Mouse (Mus musculus): ENCODE measurements around the gene Aldh9a1. TPM values are rescaled to one million over a fixed set of nuclear protein-coding genes. Genes with fewer than 3 reads are reported as not detected.

Gene Aldh9a1
- 48.6 and 51.5 TPM in 2 replicates for polyA plus RNA-seq (2015; fragmentation: Nextera tagmentation; extraction: Ambion mirVana)

DNA sequence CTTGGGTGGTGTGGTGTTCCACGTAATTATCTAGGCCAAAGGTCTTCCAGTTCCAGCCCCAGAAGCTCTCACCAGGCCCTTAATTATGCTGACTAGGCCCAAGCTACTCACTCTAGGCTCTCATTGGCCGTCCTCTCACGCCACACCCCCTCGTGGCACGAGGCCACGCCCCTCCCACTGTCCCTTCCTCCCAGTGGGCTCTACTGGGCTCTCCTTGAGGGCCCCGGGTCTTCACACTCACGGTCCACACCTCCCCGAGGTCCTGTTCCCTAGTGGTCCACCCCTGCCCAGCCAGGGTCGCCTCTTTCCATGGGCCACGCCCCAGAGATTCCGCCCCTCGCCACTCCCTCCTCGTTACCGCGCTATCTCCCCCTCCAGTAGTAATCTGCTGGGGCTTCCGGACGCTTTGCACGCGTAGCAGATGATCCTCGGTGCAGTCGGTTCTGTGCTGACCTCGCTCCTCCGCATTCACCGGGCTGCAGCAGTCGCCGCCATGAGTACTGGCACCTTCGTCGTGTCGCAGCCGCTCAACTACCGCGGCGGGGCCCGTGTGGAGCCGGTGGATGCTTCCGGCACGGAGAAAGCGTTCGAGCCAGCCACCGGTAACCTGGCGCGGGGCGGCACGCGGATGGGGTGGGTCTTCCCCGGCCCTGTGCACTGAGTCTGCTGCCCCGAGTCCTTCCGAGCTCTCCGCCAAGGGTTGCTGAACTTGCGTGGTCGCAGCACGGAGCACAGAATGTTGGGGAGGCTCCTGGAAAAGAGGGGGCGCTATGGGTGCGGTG, at the start of gene Aldh9a1:
Aldh9a1 (plus strand) TSS at position 177 of the 782 bp plus-strand sequence.
- 0% methylated on average over 55 of the region's 55 CpGs for WGBS
- peaks cover 8% of the 10 kb centered on the region for H3K36me3 ChIP-seq (ENCODE audit: control insufficient read depth, insufficient read depth, low read length)
- peak; percentile 99 for ATAC-seq (ENCODE audit: low read depth)
- H3K4me1 ChIP-seq (replicated peaks; ENCODE audit: control insufficient read depth, insufficient read depth, low read length) = peaks cover 2% of the 10 kb centered on the region; the same call in 1 of the 2 replicates
- H3K27ac ChIP-seq (ENCODE audit: low read length) = peak within 1 kb of the TSS; percentile 75
- peak within 1 kb of the TSS; percentile 79 for H3K4me2 ChIP-seq (ENCODE audit: low read depth, low read length)
- H3K9ac ChIP-seq (ENCODE audit: low read length) = peak within 1 kb of the TSS; percentile 86
- H3K4me3 ChIP-seq (ENCODE audit: low read length) = peak within 1 kb of the TSS; percentile 88
- no peaks in the 10 kb centered on the region for H3K9me3 ChIP-seq (ENCODE audit: control insufficient read depth, low read length)
- H3K27me3 ChIP-seq (ENCODE audit: control insufficient read depth, insufficient read depth, low read depth, low read length) = no peaks in the 10 kb centered on the region

DNA sequence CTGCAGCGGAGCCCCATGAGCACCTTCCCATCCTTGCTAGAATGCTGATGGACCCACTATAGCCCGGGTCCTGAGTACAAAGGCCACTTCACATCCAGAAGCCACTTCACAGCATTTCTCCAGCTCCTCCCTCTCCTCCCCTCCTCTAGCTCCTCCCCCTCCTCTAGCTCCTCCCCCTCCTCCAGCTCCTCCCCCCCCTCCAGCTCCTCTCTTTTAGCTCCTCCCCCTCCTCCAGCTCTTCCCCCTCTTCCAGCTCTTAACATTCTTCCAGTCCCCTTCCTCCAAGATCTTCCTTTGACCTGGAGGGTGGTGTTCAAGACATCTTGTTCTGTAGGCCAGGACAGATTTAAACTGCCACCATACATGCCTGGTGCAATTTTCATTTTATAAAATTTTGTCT, 49.7 kb upstream of the Aldh9a1 start:
- H3K9ac ChIP-seq (ENCODE audit: low read length) = no peak overlapping the region
- H3K27me3 ChIP-seq (ENCODE audit: control insufficient read depth, insufficient read depth, low read depth, low read length) = no peaks in the 10 kb centered on the region
- no peak overlapping the region for H3K4me3 ChIP-seq (ENCODE audit: low read length)
- no peaks in the 10 kb centered on the region for H3K36me3 ChIP-seq (ENCODE audit: control insufficient read depth, insufficient read depth, low read length)
- WGBS = 59% methylated on average over 2 of the region's 2 CpGs
- no peak overlapping the region for H3K27ac ChIP-seq (ENCODE audit: low read length)
- H3K4me1 ChIP-seq (replicated peaks; ENCODE audit: control insufficient read depth, insufficient read depth, low read length) = no peaks in the 10 kb centered on the region
- no peak overlapping the region for H3K4me2 ChIP-seq (ENCODE audit: low read depth, low read length)
- ATAC-seq (ENCODE audit: low read depth) = no peak
- H3K9me3 ChIP-seq (ENCODE audit: control insufficient read depth, low read length) = no peaks in the 10 kb centered on the region

DNA sequence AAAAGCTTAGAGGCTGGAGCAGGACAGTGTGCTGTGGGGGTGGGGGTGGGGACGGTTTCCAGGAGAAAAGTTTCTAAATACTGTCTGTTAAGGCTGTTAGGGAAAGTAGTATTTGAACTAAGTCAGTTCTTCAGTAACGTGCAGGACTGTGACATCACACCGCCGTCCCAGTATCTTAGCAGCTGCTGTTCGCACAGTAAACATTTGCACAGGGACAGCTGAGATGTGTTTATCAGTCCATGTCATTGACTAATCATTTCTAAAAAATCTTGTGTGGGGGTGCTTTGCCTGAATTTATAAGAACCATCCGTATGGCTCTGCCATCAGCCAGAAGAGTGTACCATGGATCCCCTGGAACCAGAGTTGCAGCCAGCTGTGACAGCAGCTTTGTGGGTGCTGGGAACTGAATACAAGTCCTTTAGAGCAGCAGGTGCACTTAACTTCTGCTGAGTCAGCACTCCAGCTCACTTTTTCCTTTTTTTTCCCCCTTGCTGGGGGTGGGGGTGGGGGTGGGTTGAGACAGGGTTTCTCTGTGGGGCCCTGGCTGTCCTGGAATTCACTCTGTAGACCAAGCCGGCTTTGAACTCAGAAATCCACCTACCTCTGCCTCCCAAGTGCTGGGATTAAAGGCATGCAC, 44.2 kb upstream of the Aldh9a1 start:
- ATAC-seq (ENCODE audit: low read depth) = no peak
- Histone ChIP-seq H3K27ac (ENCODE audit: low read length) (no peak overlapping the region), H3K36me3 (ENCODE audit: control insufficient read depth, insufficient read depth, low read length) (peaks cover 2% of the 10 kb centered on the region; the same call in 1 of the 2 replicates), H3K27me3 (ENCODE audit: control insufficient read depth, insufficient read depth, low read depth, low read length) (no peaks in the 10 kb centered on the region), H3K9me3 (ENCODE audit: control insufficient read depth, low read length) (no peaks in the 10 kb centered on the region), H3K4me1 (replicated peaks; ENCODE audit: control insufficient read depth, insufficient read depth, low read length) (peaks cover 8% of the 10 kb centered on the region), H3K4me2 (ENCODE audit: low read depth, low read length) (no peak overlapping the region), H3K4me3 (ENCODE audit: low read length) (no peak overlapping the region), H3K9ac (ENCODE audit: low read length) (no peak overlapping the region)
- 22% methylated on average over 7 of the region's 7 CpGs for WGBS

DNA sequence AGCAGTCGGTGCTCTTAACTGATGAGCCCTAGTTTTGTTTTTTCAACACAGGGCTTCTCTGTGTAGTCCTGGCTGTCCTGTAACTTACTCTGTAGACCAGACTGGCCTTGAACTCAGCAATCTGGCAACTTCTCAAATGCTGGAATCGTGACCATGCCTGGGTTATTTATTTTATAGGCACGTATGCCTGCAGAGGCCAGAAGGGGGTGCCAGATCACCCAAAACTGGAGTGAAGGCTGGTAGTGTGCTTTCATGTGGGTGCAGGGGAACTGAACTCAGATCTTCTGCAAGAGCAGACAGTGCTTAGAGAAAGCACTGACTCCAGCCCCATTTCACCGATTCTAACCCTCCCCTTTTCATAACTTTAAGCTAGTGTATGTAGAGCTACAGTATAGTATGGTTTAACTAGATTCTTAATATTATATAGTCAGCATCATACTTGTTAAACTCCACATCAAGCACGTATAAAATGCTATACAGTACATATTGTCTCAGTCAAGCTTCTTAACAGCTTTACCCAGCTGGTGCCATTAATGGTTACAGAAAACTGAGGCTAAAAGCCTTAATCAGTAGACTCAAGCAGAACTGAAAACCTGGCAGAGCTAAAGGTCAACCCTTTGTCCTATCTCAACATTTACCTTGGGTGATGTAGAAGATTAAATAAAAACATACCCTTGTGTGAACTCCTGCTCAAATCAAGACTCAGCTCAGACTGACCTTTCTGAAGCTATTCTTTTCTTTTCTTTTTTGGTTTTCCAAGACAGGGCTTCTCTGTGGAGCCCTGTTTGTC, 43.1 kb upstream of the Aldh9a1 start:
- H3K4me2 ChIP-seq (ENCODE audit: low read depth, low read length) = no peak overlapping the region
- no peak for ATAC-seq (ENCODE audit: low read depth)
- H3K4me3 ChIP-seq (ENCODE audit: low read length) = no peak overlapping the region
- no peak overlapping the region for H3K27ac ChIP-seq (ENCODE audit: low read length)
- no peaks in the 10 kb centered on the region for H3K9me3 ChIP-seq (ENCODE audit: control insufficient read depth, low read length)
- H3K36me3 ChIP-seq (ENCODE audit: control insufficient read depth, insufficient read depth, low read length) = peaks cover 2% of the 10 kb centered on the region; the same call in 1 of the 2 replicates
- H3K27me3 ChIP-seq (ENCODE audit: control insufficient read depth, insufficient read depth, low read depth, low read length) = no peaks in the 10 kb centered on the region
- H3K4me1 ChIP-seq (replicated peaks; ENCODE audit: control insufficient read depth, insufficient read depth, low read length) = peaks cover 8% of the 10 kb centered on the region
- no peak overlapping the region for H3K9ac ChIP-seq (ENCODE audit: low read length)
- WGBS = 56% methylated on average over 5 of the region's 5 CpGs

DNA sequence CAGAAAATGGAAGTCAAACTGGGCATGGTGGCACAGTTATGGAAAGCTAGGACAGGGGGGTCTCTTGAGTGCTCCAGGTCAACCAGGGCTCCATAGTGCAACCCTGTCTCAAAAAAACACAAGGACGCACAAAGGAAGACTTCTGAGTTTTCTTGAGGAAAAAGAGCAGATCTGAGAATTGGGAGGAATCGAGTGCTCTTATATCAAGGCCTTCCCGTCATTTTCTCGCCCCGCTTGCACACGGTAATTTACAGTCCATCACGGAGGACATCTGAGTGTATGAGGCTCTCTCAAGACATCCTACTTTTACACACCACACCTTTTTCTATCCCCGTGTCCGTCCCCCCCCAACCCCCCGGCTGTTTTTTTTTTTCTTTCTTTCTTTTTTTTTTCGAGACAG, 42.1 kb upstream of the Aldh9a1 start:
- no peaks in the 10 kb centered on the region for H3K9me3 ChIP-seq (ENCODE audit: control insufficient read depth, low read length)
- peak overlapping the region; percentile 92 for H3K9ac ChIP-seq (ENCODE audit: low read length)
- peak overlapping the region; percentile 88 for H3K4me2 ChIP-seq (ENCODE audit: low read depth, low read length)
- WGBS = 47% methylated on average over 11 of the region's 11 CpGs
- H3K36me3 ChIP-seq (ENCODE audit: control insufficient read depth, insufficient read depth, low read length) = peaks cover 4% of the 10 kb centered on the region; the same call in 1 of the 2 replicates
- no peak for ATAC-seq (ENCODE audit: low read depth)
- peak overlapping the region; percentile 75 for H3K4me3 ChIP-seq (ENCODE audit: low read length)
- no peaks in the 10 kb centered on the region for H3K27me3 ChIP-seq (ENCODE audit: control insufficient read depth, insufficient read depth, low read depth, low read length)
- H3K4me1 ChIP-seq (replicated peaks; ENCODE audit: control insufficient read depth, insufficient read depth, low read length) = peaks cover 8% of the 10 kb centered on the region
- no peak overlapping the region for H3K27ac ChIP-seq (ENCODE audit: low read length)

DNA sequence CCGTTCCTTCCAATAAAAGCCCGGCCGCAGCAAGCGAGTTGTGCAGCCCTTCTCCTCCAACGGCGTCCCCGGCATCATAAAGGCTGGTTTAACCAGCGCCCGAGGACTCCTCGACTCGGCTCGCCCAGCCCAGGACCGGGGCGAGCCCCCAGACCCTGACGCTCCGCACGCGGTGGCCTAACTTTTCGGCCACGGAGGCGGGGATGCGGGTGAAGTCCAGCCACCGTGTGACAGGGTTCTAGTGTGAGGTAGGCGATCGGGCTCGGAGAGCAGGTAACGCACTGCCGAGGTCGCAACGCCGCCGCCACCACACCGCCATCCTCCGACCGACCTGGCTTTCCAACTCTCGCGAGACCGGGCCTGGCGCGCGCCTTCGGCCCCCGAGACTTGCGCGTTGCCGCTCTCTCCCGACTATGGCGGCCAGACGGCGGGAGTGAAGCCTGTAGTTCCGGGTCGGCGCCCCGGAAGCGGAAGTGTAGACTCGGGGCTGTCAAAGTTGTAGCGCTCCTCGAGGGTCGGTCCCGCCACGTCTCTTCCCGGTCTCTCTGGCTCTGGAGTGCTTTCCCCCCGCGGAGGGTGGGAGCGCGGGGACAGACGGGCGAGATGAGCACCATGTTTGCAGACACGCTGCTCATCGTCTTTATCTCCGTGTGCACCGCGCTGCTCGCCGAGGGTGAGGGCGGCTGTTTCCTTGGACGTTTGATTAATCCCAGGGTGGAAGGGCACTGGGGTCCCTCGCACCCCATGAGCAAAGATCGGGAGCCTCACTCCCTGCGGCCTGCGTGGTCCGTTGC, 41.3 kb upstream of the Aldh9a1 start, which contains the start of gene Tmco1:
Tmco1 (plus strand) TSS at position 118 of the 794 bp plus-strand sequence.
- Histone ChIP-seq H3K9ac (ENCODE audit: low read length) (peak within 1 kb of the TSS; percentile 92), H3K4me1 (replicated peaks; ENCODE audit: control insufficient read depth, insufficient read depth, low read length) (peaks cover 8% of the 10 kb centered on the region), H3K27me3 (ENCODE audit: control insufficient read depth, insufficient read depth, low read depth, low read length) (no peaks in the 10 kb centered on the region), H3K27ac (ENCODE audit: low read length) (peak within 1 kb of the TSS; percentile 88), H3K9me3 (ENCODE audit: control insufficient read depth, low read length) (no peaks in the 10 kb centered on the region), H3K4me2 (ENCODE audit: low read depth, low read length) (peak within 1 kb of the TSS; percentile 88), H3K4me3 (ENCODE audit: low read length) (peak within 1 kb of the TSS; percentile 75), H3K36me3 (ENCODE audit: control insufficient read depth, insufficient read depth, low read length) (peaks cover 4% of the 10 kb centered on the region; the same call in 1 of the 2 replicates)
- WGBS = under 1% methylated on average over 81 of the region's 82 CpGs
- ATAC-seq (ENCODE audit: low read depth) = peak; percentile 98

DNA sequence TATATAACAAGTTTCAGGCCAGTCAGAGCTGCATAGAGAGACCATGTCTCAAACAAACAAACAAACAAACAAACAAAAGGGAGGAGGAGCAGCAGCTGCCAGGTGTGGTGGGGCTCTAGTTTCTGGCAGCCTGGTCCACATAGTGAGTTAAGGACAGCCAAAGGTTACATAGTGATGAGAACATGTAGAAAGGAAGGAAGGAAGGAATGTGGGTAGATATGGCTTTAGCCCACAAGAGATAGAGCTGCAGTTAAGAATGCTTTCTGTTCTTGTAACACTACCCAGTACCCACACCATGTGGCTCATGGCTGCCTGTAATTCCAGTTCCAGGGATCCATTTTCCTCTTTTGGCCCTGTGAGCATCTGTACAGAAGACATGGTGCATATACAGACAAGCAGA, 37.4 kb upstream of the Aldh9a1 start:
- Histone ChIP-seq H3K9ac (ENCODE audit: low read length) (no peak overlapping the region), H3K4me3 (ENCODE audit: low read length) (no peak overlapping the region), H3K4me2 (ENCODE audit: low read depth, low read length) (no peak overlapping the region), H3K9me3 (ENCODE audit: control insufficient read depth, low read length) (no peaks in the 10 kb centered on the region), H3K36me3 (ENCODE audit: control insufficient read depth, insufficient read depth, low read length) (peaks cover 13% of the 10 kb centered on the region), H3K4me1 (replicated peaks; ENCODE audit: control insufficient read depth, insufficient read depth, low read length) (peaks cover 6% of the 10 kb centered on the region), H3K27ac (ENCODE audit: low read length) (no peak overlapping the region), H3K27me3 (ENCODE audit: control insufficient read depth, insufficient read depth, low read depth, low read length) (no peaks in the 10 kb centered on the region)
- no peak for ATAC-seq (ENCODE audit: low read depth)

DNA sequence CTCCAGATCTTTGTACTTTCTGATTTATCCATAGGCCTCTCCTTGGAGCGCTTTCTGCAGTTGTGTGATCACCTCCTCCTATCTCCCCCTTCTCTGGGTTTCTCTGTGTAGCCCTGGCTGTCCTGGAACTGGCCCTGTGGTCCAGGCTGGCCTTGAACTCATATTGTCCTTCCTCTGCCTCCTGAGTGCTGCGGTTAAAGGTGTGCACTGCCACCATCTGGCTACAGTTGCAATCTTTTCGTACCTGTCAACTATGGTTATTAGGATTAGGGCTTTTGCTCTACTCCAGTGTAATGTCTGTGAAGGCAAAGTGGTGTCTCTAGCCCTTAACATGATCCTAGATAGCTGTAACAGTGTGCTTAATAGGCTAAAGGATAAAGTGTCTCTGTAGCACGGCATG, 36.6 kb upstream of the Aldh9a1 start:
- peaks cover 19% of the 10 kb centered on the region for H3K36me3 ChIP-seq (ENCODE audit: control insufficient read depth, insufficient read depth, low read length)
- H3K27ac ChIP-seq (ENCODE audit: low read length) = no peak overlapping the region
- ATAC-seq (ENCODE audit: low read depth) = no peak
- no peaks in the 10 kb centered on the region for H3K9me3 ChIP-seq (ENCODE audit: control insufficient read depth, low read length)
- no peak overlapping the region for H3K9ac ChIP-seq (ENCODE audit: low read length)
- H3K27me3 ChIP-seq (ENCODE audit: control insufficient read depth, insufficient read depth, low read depth, low read length) = no peaks in the 10 kb centered on the region
- H3K4me2 ChIP-seq (ENCODE audit: low read depth, low read length) = no peak overlapping the region
- WGBS = 82% methylated on average over 4 of the region's 4 CpGs
- no peak overlapping the region for H3K4me3 ChIP-seq (ENCODE audit: low read length)
- peaks cover 3% of the 10 kb centered on the region for H3K4me1 ChIP-seq (replicated peaks; ENCODE audit: control insufficient read depth, insufficient read depth, low read length)

All from lung, embryonic 16.5 days (tissue).